Mouse (Mus musculus): ENCODE data around the gene Mtch1.

Mtch1 gene

DNA sequence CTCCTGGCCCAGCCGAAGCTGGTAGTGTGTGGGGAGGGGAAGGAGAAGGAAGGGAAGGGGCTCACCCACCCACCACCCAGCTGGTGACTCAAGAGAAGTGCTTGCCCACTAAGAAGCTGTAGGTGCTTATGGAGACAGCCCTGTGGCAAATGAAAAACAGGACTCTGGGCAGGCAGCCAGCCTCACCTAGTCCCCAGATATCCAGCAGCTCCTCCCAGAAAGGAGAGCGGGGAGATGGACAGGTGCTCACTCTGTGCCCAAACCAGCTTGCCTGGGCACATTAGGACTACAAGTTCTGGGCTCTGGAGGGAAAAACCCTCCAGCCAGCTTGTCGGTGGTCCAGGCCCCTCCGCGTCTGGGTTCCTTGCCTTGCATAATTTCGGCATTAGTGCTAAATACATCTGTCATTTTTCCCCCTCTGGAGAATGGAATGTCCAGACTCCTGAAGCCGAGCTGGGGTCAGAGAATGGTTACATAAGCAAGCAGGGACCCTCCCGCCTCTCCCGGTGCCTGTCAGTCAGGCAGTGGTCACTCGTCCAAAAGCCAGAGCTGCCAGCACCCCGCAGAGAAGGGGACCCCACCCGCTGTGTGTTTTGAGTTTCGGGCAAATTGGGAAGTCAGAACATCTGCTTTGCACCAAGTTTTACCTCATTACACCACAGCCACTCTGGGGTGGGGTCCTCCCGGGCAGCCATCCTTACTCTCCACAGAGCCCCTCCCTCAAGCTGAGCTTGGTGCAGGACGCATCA is 42.5 kb downstream of the Mtch1 start:
- no peak for DNase-seq (ENCODE audit: low spot score)

DNA sequence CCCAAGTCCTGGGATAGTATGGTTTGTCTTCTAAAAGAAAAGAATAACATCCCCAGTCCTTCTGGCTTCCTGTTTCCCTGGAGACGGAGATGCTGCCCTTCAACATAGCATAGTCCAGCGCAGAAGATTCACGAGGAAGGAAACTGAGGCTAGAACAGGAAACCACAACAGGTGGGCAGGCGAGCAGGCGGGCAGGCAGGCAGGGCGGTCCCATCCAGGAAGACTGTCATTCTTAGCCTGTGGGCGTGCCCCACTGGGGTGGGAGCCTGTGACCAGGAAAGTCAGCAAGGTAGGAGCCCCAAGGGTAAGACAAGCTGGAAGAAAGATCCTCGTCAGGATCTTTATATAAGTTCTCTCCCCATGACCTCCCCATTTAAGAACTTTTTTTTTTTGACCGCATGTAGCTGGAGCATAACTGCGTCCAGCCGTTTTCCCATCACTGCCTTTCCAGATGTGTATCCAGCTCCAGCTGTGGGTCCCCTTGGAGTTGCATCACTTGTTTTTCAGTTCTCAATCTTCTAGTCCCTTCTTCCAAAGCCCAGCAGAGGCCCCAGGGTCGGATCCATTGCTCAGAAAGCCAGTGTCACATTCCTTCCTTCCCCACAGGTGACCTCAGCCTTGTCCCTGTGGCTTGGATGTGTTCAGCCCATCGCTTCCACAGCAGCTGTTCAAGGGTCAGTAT is 43.2 kb downstream of the Mtch1 start:
- DNase-seq (ENCODE audit: low spot score), result no peak

DNA sequence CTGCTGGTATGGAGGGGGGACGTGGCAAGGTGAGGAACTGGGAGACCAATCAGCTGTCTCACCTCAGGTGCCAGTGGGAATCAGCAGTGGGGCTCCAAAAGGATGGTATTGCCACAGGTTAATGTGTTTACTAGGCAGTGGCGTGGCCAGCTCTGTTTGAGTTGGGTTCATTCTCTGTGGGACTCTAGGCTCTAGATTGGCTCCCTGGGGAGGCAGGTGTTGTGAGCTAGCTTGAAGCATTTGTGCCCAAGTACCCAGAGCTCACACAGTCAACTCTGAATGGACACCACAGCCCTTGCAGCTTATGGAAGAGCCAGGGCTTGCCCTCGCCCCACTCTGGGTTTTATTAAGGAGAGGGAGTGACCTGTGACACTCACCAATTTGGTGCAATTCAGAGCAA is 43.9 kb downstream of the Mtch1 start:
- DNase-seq (ENCODE audit: low spot score), result no peak

DNA sequence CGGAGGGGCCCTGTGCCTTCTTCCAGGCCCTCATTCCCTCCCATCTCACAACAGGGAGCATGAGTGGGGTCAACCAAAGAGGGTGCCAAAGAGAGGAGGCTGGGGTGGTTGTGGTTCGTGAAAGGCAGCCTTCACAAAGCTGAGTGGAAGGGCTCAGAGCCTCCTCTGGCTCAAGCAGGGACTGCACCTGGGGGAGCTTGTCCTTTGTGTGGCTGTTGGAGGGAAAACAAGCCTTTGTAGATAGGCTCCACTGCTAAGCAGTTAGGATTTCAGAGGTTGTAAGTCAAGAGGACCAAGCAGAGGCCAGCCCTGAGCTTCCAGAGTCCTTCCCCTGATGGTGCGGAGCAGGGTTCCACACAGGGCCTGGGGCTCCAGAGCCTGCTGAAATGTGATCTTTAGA is 44.6 kb downstream of the Mtch1 start:
- DNase-seq (ENCODE audit: low spot score), result no peak

GRCm38 (mm10) chr17:29302149-29302548 is 45.6 kb downstream of the Mtch1 start:
- DNase-seq (ENCODE audit: low spot score), result no peak

- no peak for DNase-seq (ENCODE audit: low spot score)
These were observed 46.3 kb downstream of the Mtch1 start for GRCm38 (mm10) chr17:29301421-29301820.

GRCm38 (mm10) chr17:29300926-29301325 is 46.8 kb downstream of the Mtch1 start:
- DNase-seq (ENCODE audit: low spot score), result no peak

GRCm38 (mm10) chr17:29299282-29299681 is 48.5 kb downstream of the Mtch1 start:
- no peak for DNase-seq (ENCODE audit: low spot score)

DNA sequence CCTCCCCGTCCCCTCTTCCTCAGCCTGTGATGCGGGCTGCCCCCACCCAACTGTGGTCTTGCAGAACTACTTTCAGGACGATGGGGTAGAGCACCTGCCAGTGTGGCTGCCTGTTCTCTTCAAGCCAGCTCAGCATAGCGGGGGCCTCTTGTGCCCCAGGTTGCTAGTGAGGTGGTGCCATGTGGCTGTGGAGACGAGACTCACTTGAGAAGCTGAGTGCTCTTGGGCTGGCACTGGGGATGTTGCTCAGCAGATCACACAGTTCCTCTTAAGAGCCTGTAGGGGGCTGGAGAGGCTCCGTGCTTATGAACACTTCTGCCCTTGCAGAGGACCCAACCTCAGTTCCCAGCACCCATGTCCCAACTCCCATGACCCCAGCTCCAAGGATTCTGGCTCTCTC is 49.9 kb downstream of the Mtch1 start:
- DNase-seq (ENCODE audit: low spot score), result no peak

- no peak for DNase-seq (ENCODE audit: low spot score)
These were observed 50.4 kb downstream of the Mtch1 start for GRCm38 (mm10) chr17:29297321-29297720.

DNA sequence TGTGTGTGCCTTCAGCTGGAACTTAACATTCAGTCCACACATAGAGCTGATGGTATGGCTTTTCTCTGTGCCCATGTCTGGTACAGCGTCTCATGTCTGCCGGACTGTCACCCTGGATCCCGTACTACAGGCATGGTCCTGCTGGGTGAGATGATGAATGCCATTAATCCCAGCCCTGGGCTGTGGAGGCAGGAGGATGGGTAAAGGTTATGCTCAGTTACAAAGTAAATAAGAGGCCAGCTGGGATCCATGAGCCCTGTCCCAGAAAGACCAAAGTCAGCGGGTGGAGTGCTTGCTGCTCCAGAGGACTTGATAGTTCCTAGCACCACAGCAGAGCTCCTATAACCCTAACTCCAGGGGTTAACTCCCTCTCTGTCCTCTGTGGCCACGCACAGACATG is 51.9 kb downstream of the Mtch1 start:
- DNase-seq (ENCODE audit: low spot score), result no peak

- DNase-seq (ENCODE audit: low spot score), result no peak
These were observed 53.7 kb downstream of the Mtch1 start for GRCm38 (mm10) chr17:29293807-29294605.

DNA sequence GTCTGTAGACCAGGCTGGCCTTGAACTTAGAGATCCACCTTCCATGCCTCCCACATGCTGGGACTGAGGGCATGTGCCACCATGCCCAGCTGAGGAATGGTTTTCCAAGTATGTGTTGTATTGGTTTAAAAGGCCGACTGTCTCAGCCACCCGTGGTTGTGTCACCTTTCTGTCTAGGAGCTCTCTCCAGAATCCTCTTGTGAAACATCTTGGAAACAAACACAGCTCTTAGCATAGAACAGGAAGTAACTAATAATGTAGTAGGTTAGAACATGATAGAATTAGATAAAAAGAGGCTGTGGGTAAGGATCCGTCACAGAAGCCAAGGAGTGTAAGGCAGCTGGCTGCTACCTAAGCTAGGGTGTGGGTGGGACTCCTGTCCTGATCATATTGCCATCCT is 54.7 kb downstream of the Mtch1 start:
- DNase-seq (ENCODE audit: low spot score), result no peak

GRCm38 (mm10) chr17:29291793-29292192 is 55.9 kb downstream of the Mtch1 start:
- no peak for DNase-seq (ENCODE audit: low spot score)

- DNase-seq (ENCODE audit: low spot score), result no peak
These were observed 65.3 kb downstream of the Mtch1 start for GRCm38 (mm10) chr17:29282216-29282952.

Measured in testis, postnatal 14 days (tissue).